Mouse (Mus musculus) bone marrow, adult 2 months (tissue): ENCODE results near the gene Rgs9.

Experiments used
- CTCF ChIP-seq: fragments of 200-500 bp; IDR thresholded peaks from 2 replicates; pipeline ENCODE4 v1.5.1; 2011; ENCODE audit warnings: low read length, control low read depth; ENCODE audit not compliant: control insufficient read depth, insufficient read depth
- POLR2A ChIP-seq: fragments of 200-500 bp; IDR thresholded peaks from 2 replicates; pipeline ENCODE4 v1.6.1; 2011; ENCODE audit warnings: low read depth, mild to moderate bottlenecking, control low read depth, low read length, borderline replicate concordance; ENCODE audit not compliant: control insufficient read depth

DNA sequence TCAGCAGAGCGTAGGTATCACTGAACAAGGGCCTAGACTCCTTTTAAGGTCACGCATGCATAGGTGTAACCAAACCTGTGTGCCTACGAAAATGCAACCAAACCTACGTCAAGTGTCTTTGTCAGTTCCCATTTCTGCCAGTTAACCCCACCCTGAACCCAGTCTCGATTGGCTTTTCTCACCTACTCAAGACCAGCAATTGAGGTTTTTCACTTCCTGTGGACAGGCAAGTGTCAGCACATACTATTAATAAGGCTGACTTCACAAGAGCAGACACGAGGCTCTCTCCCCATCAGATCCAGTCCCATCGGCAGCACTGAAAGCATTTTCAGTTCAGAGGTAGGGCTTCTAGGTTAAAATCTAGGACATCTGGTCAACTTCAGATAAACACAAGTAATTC is 37.4 kb downstream of the Rgs9 start:
- TF ChIP-seq POLR2A (no peak), CTCF (no peak)
